Mouse (Mus musculus) Patski (cell line): ENCODE results near the gene Gse1. TPM values are rescaled to one million over a fixed set of nuclear protein-coding genes. Genes with fewer than 3 reads are reported as not detected.

Experiments used
- ATAC-seq: fragments of 100-300 bp; one replicate; pipeline ENCODE4 v1.8.0; 2021
- CTCF ChIA-PET: fragments of 350-600 bp; sonication (Branson Sonifier 250); formaldehyde crosslinking; loops from one replicate; lab custom pipeline; 2022; ENCODE audit warnings: inconsistent platforms; lab: Charles Lee
- POLR2A ChIA-PET: fragments of 350-600 bp; sonication (Branson Sonifier 250); formaldehyde crosslinking; loops from one replicate; lab custom pipeline; 2022; ENCODE audit warnings: antibody characterized with exemption, inconsistent platforms; lab: Charles Lee
- DNase-seq: peaks from one replicate; pipeline ENCODE4 v3.0.0-alpha.2; 2011; ENCODE audit warnings: low read depth, low spot score
- H3K27me3 ChIP-seq: fragments of 371-371 bp; one replicate; pipeline ENCODE4 v1.5.1; 2021
- CTCF ChIP-seq: fragments of 100-300 bp; IDR thresholded peaks from one replicate; pipeline ENCODE4 v1.5.1; 2021
- in situ Hi-C: fragments of 300-500 bp; cut with MboI; formaldehyde crosslinking; loops from 3 replicates; pipeline ENCODE4 v1.11.1; 2018; ENCODE audit warnings: low pct_unique_long_range_greater_than_20kb, mixed read lengths
- polyA plus RNA-seq: library from polyadenylated mRNA; unstranded; gene quantifications from one replicate; pipeline ENCODE4 v1.2.3, GENCODE M21; 2021

Gse1 gene
- polyA plus RNA-seq, 1 experiment from 2014 or later: 19.8 TPM

DNA sequence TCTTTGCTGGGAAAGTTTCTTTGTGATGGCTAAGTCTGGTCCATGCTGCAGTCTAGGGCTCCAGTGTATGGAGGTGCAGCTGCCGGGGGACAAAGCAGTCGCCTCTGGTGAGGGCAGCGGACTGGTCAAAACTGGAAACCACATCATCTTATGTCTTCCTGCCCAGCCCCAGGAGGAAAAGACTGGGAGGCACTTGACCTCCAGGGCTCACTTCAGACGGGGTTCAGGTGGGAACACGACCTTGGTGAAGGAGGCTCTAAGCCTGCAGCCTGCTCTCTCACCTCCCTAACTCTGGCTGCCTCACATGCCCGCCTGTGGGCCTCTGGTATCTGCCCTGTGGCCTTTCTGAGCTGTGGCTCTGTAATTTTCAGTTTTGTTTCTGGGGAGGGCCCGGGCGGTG, 305.8 kb downstream of the Gse1 start:
- in situ Hi-C loops: no loop called here
- ChIA-PET POLR2A (interaction anchor here (0.7 to 1.7 kb wide), 5 partner anchors 34 to 215 kb away, joined by 3 to 6 read pairs (median 4); no protein-coding TSS in a partner anchor), CTCF (interaction anchor here (0.7 to 1.7 kb wide), 14 partner anchors 8 to 245 kb away, joined by 3 to 14 read pairs (median 4); no protein-coding TSS in a partner anchor)
- DNase-seq (no peak), ATAC-seq (no peak)
- H3K27me3 ChIP-seq: no peaks in the 10 kb centered on the region
- no peak for TF ChIP-seq CTCF

DNA sequence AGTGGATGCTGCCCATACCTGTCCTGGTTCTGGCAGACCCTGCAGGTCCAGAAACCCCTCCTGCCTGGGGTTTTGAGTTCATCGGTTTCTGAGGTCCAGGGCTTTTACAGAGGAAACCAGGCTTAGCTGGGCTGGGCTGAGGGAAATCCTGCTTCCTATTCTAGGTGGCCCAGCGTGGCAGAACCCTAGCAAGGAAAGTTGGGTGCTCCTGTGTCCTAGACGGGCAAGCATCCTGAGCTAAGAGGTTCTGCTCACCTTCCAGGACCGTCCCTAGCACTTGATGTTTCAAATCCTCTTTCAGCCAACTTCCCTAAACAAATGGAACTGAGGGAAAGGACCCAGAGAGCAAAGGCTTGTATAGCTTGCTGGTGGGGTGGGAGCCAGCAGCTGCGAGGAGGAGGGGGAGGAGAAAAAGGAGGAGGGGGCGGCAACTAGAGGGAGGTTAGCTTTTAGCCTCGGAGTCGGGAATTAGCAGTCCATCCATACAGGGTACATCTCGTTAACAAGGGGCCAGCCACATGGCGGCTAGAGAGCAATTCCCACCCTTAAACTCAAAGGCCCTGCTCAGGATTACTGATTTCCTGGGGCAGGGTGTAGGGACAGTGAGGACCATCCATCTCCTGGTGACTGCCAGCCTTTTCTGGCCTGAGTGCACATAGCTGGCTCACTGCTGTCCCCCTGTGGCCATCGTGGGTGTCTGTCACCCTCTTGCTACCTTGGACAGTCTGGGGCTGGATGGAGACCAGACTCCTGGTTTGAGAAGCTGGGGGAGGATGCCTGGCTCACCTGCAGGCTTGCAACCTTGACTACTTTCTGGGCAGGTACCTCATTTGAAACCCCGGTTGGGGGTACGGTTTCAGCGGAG, 306.5 kb downstream of the Gse1 start:
- no peak for ATAC-seq
- TF ChIP-seq CTCF: no peak
- CTCF ChIA-PET: interaction anchor here (0.7 to 1.8 kb wide), 22 partner anchors 8 to 246 kb away, joined by 3 to 14 read pairs (median 4); no protein-coding TSS in a partner anchor
- in situ Hi-C loops: loop anchor here (5.0 kb wide), 1 partner anchor 38 kb away; no protein-coding TSS in a partner anchor
- DNase-seq: no peak
- POLR2A ChIA-PET: interaction anchor here (0.6 to 1.7 kb wide), 9 partner anchors 34 to 216 kb away, joined by 3 to 6 read pairs (median 4); no protein-coding TSS in a partner anchor
- no peaks in the 10 kb centered on the region for H3K27me3 ChIP-seq

DNA sequence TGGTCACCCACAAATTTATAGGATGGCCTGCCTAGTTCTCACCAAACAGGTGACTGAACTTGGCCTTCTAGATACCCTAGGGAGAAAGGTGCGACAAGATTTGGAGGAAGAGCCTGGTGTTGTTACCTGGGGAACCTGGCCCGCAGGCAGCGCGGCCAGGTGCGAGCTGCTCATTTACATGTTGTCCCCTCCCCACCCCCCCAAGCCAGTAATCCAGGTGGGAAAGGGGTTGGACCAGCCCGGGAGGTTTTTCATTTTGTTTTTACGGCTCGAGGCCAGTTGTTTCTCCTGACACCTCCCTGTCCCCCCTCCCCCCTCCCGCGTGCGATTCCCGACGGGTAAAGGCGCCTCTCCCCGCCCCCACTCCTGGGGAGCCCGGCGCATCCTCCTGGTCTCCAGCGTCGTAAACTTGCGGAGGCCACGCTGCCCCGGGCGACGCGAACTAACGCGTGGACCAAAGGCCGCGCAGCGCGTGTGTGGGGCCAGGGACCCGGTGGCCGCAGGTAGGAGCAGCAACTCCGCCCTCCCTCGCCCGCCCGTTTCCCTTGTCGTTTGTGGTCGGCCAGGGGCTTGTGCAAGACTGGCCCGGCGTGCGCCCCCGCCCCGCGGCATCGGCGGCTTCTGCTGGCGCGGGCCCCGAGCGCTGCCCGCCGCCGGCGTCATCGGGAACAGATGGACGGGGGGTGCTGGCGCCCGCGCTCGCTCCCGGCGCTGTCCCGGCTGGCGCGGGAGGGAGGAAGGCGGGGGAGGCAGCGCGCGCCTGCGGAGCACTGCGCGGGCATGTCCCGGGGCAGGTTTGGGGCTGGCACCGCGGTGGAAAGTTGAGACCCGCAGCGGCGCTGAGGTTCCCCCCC, 307.4 kb downstream of the Gse1 start:
- H3K27me3 ChIP-seq: no peaks in the 10 kb centered on the region
- CTCF ChIA-PET: interaction anchor here (0.7 to 1.8 kb wide), 20 partner anchors 9 to 247 kb away, joined by 3 to 14 read pairs (median 4); no protein-coding TSS in a partner anchor
- in situ Hi-C loops: loop anchor here (5.0 kb wide), 1 partner anchor 37 kb away; no protein-coding TSS in a partner anchor
- no peak for TF ChIP-seq CTCF
- POLR2A ChIA-PET: interaction anchor here (0.6 to 1.7 kb wide), 8 partner anchors 28 to 262 kb away, joined by 3 to 6 read pairs (median 4); no protein-coding TSS in a partner anchor
- DNase-seq (no peak), ATAC-seq (peak; percentile 7)

DNA sequence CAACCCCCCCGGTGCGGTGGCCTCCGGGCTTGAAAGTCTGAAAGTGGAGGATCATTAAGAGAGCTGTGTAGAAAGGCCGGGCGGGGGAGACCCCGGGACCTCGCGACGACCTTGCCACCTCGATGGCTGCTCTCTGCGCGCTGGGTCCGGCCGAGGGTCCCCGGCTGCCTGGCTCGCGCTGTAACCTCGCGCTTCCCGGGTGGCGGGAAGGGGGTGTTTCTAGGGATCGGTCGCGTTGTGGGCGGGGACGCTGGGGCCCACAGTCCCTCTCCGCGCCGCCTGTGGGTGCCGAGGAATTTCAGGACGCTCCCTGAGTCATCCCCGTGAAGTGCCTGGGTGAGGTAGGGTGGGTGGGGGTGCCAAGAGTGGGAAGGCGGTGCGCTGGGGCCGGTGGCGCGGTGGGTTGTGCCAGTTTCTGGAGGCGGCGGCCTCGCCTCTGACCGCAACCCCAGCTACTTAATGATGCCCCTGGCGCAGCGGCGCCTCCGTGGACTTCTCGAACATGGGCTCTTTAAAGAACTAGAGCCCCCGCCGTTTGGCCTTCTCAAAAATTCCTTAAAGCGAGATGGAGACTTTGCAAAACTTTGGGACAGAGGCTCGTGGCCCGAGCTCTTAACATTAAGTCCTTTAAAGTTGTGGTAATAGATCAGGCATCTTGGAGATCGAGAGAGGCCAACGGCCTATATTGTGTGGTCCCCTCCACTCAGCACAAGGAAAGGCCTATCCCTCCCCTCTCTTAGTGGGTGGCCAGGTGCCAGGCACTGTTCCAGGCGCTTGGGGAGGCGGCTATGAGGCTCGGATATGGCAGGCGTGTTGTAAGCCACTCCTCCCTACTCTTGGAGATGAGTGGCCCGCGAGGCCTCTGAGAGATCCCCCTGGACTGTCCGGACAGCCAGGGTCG, 308.3 kb downstream of the Gse1 start:
- ChIA-PET CTCF (interaction anchor here (1.8 kb wide), 1 partner anchor 46 kb away, joined by 6 read pairs; no protein-coding TSS in a partner anchor), POLR2A (interaction anchor here (1.0 to 1.6 kb wide), 2 partner anchors 27 to 121 kb away, joined by 3 read pairs; no protein-coding TSS in a partner anchor)
- no peak for TF ChIP-seq CTCF
- in situ Hi-C loops: loop anchor here (5.0 kb wide), 1 partner anchor 36 kb away; no protein-coding TSS in a partner anchor
- ATAC-seq (peak; percentile 18), DNase-seq (no peak)
- no peaks in the 10 kb centered on the region for H3K27me3 ChIP-seq

GRCm38 (mm10) chr8:120537207-120537817, 309.1 kb downstream of the Gse1 start:
- TF ChIP-seq CTCF: no peak
- DNase-seq (no peak), ATAC-seq (peak; percentile 9)
- in situ Hi-C loops: loop anchor here (5.0 kb wide), 1 partner anchor 35 kb away; no protein-coding TSS in a partner anchor
- POLR2A ChIA-PET: interaction anchor here (1.6 kb wide), 1 partner anchor 122 kb away, joined by 3 read pairs; no protein-coding TSS in a partner anchor
- no peaks in the 10 kb centered on the region for H3K27me3 ChIP-seq
- CTCF ChIA-PET: no interaction called here

GRCm38 (mm10) chr8:120537818-120538396, 309.7 kb downstream of the Gse1 start:
- DNase-seq: no peak
- in situ Hi-C loops: loop anchor here (5.0 kb wide), 1 partner anchor 34 kb away; no protein-coding TSS in a partner anchor
- TF ChIP-seq CTCF: no peak
- ATAC-seq: peak; percentile 27
- H3K27me3 ChIP-seq: no peaks in the 10 kb centered on the region
- POLR2A ChIA-PET: interaction anchor here (1.6 kb wide), 1 partner anchor 123 kb away, joined by 3 read pairs; no protein-coding TSS in a partner anchor
- CTCF ChIA-PET: interaction anchor here (2.7 kb wide), 1 partner anchor 25 kb away, joined by 9 read pairs; no protein-coding TSS in a partner anchor

GRCm38 (mm10) chr8:120538397-120539240, 310.4 kb downstream of the Gse1 start:
- CTCF ChIA-PET: interaction anchor here (0.7 to 2.7 kb wide), 2 partner anchors 17 to 24 kb away, joined by 3 to 9 read pairs; no protein-coding TSS in a partner anchor
- ATAC-seq: peak; percentile 46
- POLR2A ChIA-PET: interaction anchor here (0.8 to 1.2 kb wide), 3 partner anchors 25 to 203 kb away, joined by 4 to 8 read pairs (median 4); no protein-coding TSS in a partner anchor
- in situ Hi-C loops: loop anchor here (5.0 kb wide), 1 partner anchor 34 kb away; no protein-coding TSS in a partner anchor
- H3K27me3 ChIP-seq: no peaks in the 10 kb centered on the region
- peak; percentile 94 for DNase-seq
- TF ChIP-seq CTCF: no peak
